ENCODE assay signal across 24 mouse cellular contexts in the genomic region with DNA sequence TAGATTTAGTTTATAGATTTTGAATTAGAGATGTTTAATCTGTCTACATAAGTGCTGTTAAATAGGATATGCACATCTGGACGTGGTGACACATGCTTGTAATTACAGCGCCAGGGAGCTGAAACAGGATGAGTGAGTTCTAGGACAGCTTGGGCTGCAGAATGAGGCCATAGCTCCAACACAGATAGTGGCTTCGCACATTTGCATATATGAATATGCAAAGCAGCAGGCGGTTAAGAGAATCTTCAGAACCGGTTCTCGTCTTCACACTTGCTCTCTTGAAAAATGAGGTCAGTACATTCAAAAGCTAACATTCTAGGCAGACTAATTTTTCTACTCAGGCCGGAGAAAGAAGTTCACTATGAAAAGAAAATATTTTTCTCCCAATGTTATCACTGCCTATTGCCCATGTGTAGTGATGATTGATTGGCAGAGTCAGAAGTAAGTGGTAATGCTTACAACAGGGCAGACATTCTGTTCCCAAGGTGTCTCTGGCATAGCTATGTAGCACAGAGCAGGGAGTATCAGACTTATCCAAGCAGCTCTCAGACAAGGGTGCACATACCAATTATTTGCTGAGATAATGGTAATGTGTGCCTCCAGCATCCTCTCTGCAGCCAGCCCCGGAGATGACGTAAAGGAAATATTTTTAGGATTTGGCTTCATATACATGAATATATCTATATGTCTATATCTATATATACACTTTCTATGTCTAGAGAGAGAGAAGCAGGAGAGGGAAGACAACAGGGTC.
DNase-seq lines count a peak whose midpoint lies in the region; TF ChIP-seq lines count a peak whose summit lies in the region.
"Had no signal": no experiment of that assay in that cellular context is flagged by ENCODE, and none has a peak within 500 bp of the region (broad histone marks: within the 10 kb centered on the region; RNA-seq: fewer than 3 reads in every experiment).

No protein-coding gene starts in this region.

- no peak for TF ChIP-seq EP300 in CH12.LX (IDR thresholded peaks at IDR 0.05; ENCODE audit: low read length)

- DNase-seq in frontal cortex, adult 2 months (ENCODE audit: extremely low spot score in 1 of 2, low spot score in 1 of 2), result peak; percentile 11 to 48
- no peak for DNase-seq in frontal cortex, postnatal 25 days (ENCODE audit: low spot score in 2 of 2)
- no peak for DNase-seq in left cerebral cortex, adult 2 months (ENCODE audit: extremely low spot score in 1 of 2, low spot score in 2 of 2)
- no peak for DNase-seq in left cerebral cortex, adult 11 months (ENCODE audit: low spot score)
- peak; percentile 6 for DNase-seq in CH12.LX (ENCODE audit: extremely low read depth)
- DNase-seq in brain, embryonic 14.5 days (ENCODE audit: low read depth), result peak; percentile 14
- no peak for DNase-seq in cerebellum, adult 8-10 months
- DNase-seq: adrenal gland, adult 2 months; B cell, adult 2 months; cerebellum, adult 18-20 months; cerebellum, postnatal 25 days; gastrocnemius, adult 2 months; heart, postnatal 4 days; kidney, adult 11 months; kidney, postnatal 4 days; lung, adult 18-20 months; lung, postnatal 14 days had no signal

- no peak for TF ChIP-seq POLR2A in CH12.LX (IDR thresholded peaks at IDR 0.05; ENCODE audit: low read depth, low read length)
- no peak for TF ChIP-seq POLR2A in brain, embryonic 14.5 days (IDR thresholded peaks at IDR 0.05; ENCODE audit: borderline replicate concordance, extremely low read depth, insufficient read depth, insufficient read length, poor library complexity, severe bottlenecking)

- TF ChIP-seq RAD21 in CH12.LX (IDR thresholded peaks at IDR 0.05; ENCODE audit: low read depth, low read length), result no peak

- no peaks in the 10 kb centered on the region for H3K4me1 ChIP-seq in CH12.LX (ENCODE audit: control insufficient read depth in 1 of 2, insufficient read depth in 2 of 2)
- H3K4me1 ChIP-seq: embryonic facial prominence, embryonic 13.5 days; limb, embryonic 13.5 days; liver, embryonic 12.5 days; stomach, embryonic 15.5 days had no signal

- dilution Hi-C loops in CH12.LX (cut with MboI; ENCODE audit: extremely low pct_ligation_motif_present, extremely low pct_unique_long_range_greater_than_20kb, low sequenced_read_pairs), result no loop called here

- no peaks in the 10 kb centered on the region for H3K36me3 ChIP-seq in CH12.LX (replicated peaks in 1 of 2; ENCODE audit: control insufficient read depth in 1 of 2, insufficient read depth in 1 of 2, low read length in 1 of 2)
- H3K36me3 ChIP-seq: embryonic facial prominence, embryonic 13.5 days; heart, embryonic 15.5 days; limb, embryonic 13.5 days; liver, embryonic 12.5 days; midbrain, embryonic 12.5 days; stomach, embryonic 15.5 days had no signal

- no peak overlapping the region for H3K4me3 ChIP-seq in left cerebral cortex, adult 2 months
- H3K4me3 ChIP-seq in CH12.LX (replicated peaks in 1 of 3; ENCODE audit: low read depth in 2 of 3, low read length in 2 of 3, poor library complexity in 1 of 3), result no peak overlapping the region
- H3K4me3 ChIP-seq: embryonic facial prominence, embryonic 13.5 days; erythroblast, embryonic 14.5 days; gastrocnemius, adult 2 months; heart, embryonic 15.5 days; limb, embryonic 13.5 days; liver, embryonic 12.5 days; midbrain, embryonic 12.5 days; stomach, embryonic 15.5 days had no signal

- H3K27me3 ChIP-seq in CH12.LX (replicated peaks), result no peaks in the 10 kb centered on the region
- H3K27me3 ChIP-seq: embryonic facial prominence, embryonic 13.5 days; heart, embryonic 15.5 days; limb, embryonic 13.5 days; liver, embryonic 12.5 days; midbrain, embryonic 12.5 days; stomach, embryonic 15.5 days had no signal

- intact Hi-C loops in left cerebral cortex, adult 2 months (cut with DNase I), result loop anchor here (10.0 kb wide), 1 partner anchor 516 kb away; no protein-coding TSS in a partner anchor

- TF ChIP-seq CTCF in left cerebral cortex, adult 2 months (IDR thresholded peaks at IDR 0.05), result no peak
- no peak for TF ChIP-seq CTCF in CH12.LX (conservative IDR thresholded peaks at IDR 0.05 in 1 of 2, IDR thresholded peaks at IDR 0.05 in 1 of 2; ENCODE audit: low read depth in 2 of 2, low read length in 2 of 2)
- TF ChIP-seq CTCF in brain, embryonic 14.5 days (IDR thresholded peaks at IDR 0.05; ENCODE audit: borderline replicate concordance, extremely low read depth, insufficient read depth, insufficient read length), result no peak

- no peak overlapping the region for H3K4me2 ChIP-seq in CH12.LX (ENCODE audit: insufficient read depth, low read depth, poor library complexity, severe bottlenecking)
- H3K4me2 ChIP-seq: embryonic facial prominence, embryonic 13.5 days; heart, embryonic 15.5 days; limb, embryonic 13.5 days; liver, embryonic 12.5 days; midbrain, embryonic 12.5 days; stomach, embryonic 15.5 days had no signal

- no peaks in the 10 kb centered on the region for H3K79me2 ChIP-seq in CH12.LX (replicated peaks; ENCODE audit: control insufficient read depth, extremely low read depth, insufficient read depth, poor library complexity, severe bottlenecking)

- no peak overlapping the region for H3K9ac ChIP-seq in CH12.LX (ENCODE audit: insufficient read depth, low read depth)
- H3K9ac ChIP-seq: embryonic facial prominence, embryonic 13.5 days; heart, embryonic 15.5 days; limb, embryonic 13.5 days; liver, embryonic 12.5 days; midbrain, embryonic 12.5 days; stomach, embryonic 15.5 days had no signal

- peaks cover 56% of the 10 kb centered on the region for H3K9me3 ChIP-seq in CH12.LX (replicated peaks; ENCODE audit: low read length)
- H3K9me3 ChIP-seq: embryonic facial prominence, embryonic 13.5 days; heart, embryonic 15.5 days; limb, embryonic 13.5 days; liver, embryonic 12.5 days; midbrain, embryonic 12.5 days; stomach, embryonic 15.5 days had no signal

- H3K27ac ChIP-seq in left cerebral cortex, adult 2 months, result peak overlapping the region; percentile 2; the same call in 1 of the 2 replicates
- no peak overlapping the region for H3K27ac ChIP-seq in CH12.LX (ENCODE audit: insufficient read depth, low read depth)
- H3K27ac ChIP-seq: embryonic facial prominence, embryonic 13.5 days; gastrocnemius, adult 2 months; heart, embryonic 15.5 days; limb, embryonic 13.5 days; liver, embryonic 12.5 days; midbrain, embryonic 12.5 days; stomach, embryonic 15.5 days had no signal

- in situ Hi-C loops in CH12.LX (cut with MboI; ENCODE audit: low pct_ligation_motif_present, low pct_unique_long_range_greater_than_20kb, low sequenced_read_pairs), result no loop called here

TF ChIP-seq in CH12.LX, 34 proteins besides CTCF, POLR2A, EP300 and RAD21:
- TF ChIP-seq SMC3 (IDR thresholded peaks at IDR 0.05; ENCODE audit: low read depth, low read length), result no peak
- TF ChIP-seq GABPA (IDR thresholded peaks at IDR 0.05; ENCODE audit: insufficient replicate concordance, low read depth, low read length), result no peak
- TF ChIP-seq MAZ (IDR thresholded peaks at IDR 0.05; ENCODE audit: low read depth, low read length), result no peak
- TF ChIP-seq ZC3H11A (IDR thresholded peaks at IDR 0.05; ENCODE audit: low read depth, low read length), result no peak
- no peak for TF ChIP-seq UBTF (IDR thresholded peaks at IDR 0.05; ENCODE audit: low read depth, low read length)

Comparison
In these comparisons a context has a peak if more than half of its experiments do, and no peak if none do; other contexts are left out.
1. DNase-seq: peak in frontal cortex, adult 2 months (2 of 2), CH12.LX (single experiment) and brain, embryonic 14.5 days (single experiment); none in frontal cortex, postnatal 25 days (0 of 2), left cerebral cortex, adult 2 months (0 of 2), left cerebral cortex, adult 11 months (single experiment) and cerebellum, adult 8-10 months (single experiment).